Mouse (Mus musculus) hindbrain, embryonic 16.5 days (tissue): ENCODE measurements at regions not wholly inside any gene's neighbourhood (a gene's known extent, or its start where the extent isn't known, plus 50 kb on each side); places are given as distances from the start of the nearest gene placed in this dataset.
A peak's percentile ranks its signal among the peaks of the same experiment; 100 is the strongest.

Source experiments
- ATAC-seq: fragments of 200-750 bp; cut with Nextera tagmentation; 2 replicates; pipeline ENCODE4 v1.8.0; 2017; ENCODE audit warnings: moderate TSS enrichment, moderate library complexity
- H3K27ac ChIP-seq: fragments of 300-500 bp; sonication (generic); 2 replicates; pipeline ENCODE4 v1.5.1; 2014; ENCODE audit warnings: low read depth, mild to moderate bottlenecking, control low read depth, low read length, moderate library complexity
- H3K27me3 ChIP-seq: fragments of 300-500 bp; sonication (generic); replicated peaks from 2 replicates; pipeline ENCODE4 v1.6.1; 2014; ENCODE audit warnings: low read length; ENCODE audit not compliant: control insufficient read depth, insufficient read depth
- H3K36me3 ChIP-seq: fragments of 300-500 bp; sonication (generic); 2 replicates; pipeline ENCODE4 v1.6.1; 2014; ENCODE audit warnings: mild to moderate bottlenecking, low read length, moderate library complexity, mixed read lengths; ENCODE audit not compliant: control insufficient read depth, insufficient read depth
- H3K4me1 ChIP-seq: fragments of 300-500 bp; sonication (generic); 2 replicates; pipeline ENCODE4 v1.6.1; 2014; ENCODE audit warnings: low read depth, low read length; ENCODE audit not compliant: control insufficient read depth, insufficient read depth
- H3K4me2 ChIP-seq: fragments of 300-500 bp; sonication (generic); 2 replicates; pipeline ENCODE4 v1.6.1; 2014; ENCODE audit warnings: mild to moderate bottlenecking, low read length, control low read depth, moderate library complexity
- H3K4me3 ChIP-seq: fragments of 300-500 bp; sonication (generic); 2 replicates; pipeline ENCODE4 v1.5.1; 2014; ENCODE audit warnings: mild to moderate bottlenecking, low read length, control low read depth, moderate library complexity
- H3K9ac ChIP-seq: fragments of 300-500 bp; sonication (generic); 2 replicates; pipeline ENCODE4 v1.6.1; 2014; ENCODE audit warnings: low read depth, mild to moderate bottlenecking, control low read depth, low read length, moderate library complexity
- H3K9me3 ChIP-seq: fragments of 300-500 bp; sonication (generic); 2 replicates; pipeline ENCODE4 v1.6.1; 2014; ENCODE audit warnings: mild to moderate bottlenecking, low read length, moderate library complexity; ENCODE audit not compliant: control insufficient read depth
- WGBS: fragments of 180-500 bp; shearing (Covaris S2); extraction: QIAGEN DNeasy Blood & Tissue Kit; methylation state at CpG from one replicate; pipeline ENCODE4 v1.1.7; 2014; 5-methylcytosine and 5-hydroxymethylcytosine counted together

DNA sequence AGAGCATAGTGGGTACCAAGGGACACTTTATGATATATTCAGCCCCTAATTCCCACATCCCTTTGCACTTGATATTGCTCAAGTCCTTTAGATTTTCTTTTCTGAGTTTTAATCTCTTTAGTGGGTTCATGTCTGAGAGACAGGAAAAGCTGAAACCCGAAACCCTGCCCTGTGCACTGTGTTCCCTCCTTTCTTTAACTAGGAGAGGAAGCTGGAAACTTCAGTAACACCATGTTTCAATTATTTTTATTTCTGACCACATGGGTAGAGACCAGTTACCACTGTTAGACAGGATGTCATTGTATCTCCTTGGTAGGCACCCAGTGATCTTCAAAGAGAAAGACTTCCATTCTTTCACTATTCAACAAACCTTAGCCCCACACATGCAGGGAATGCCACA is 362.4 kb upstream of the Flrt2 start:
- H3K4me1 ChIP-seq: no peaks in the 10 kb centered on the region
- H3K9me3 ChIP-seq: peaks cover 2% of the 10 kb centered on the region; the same call in 1 of the 2 replicates
- no peak overlapping the region for H3K9ac ChIP-seq
- no peak for ATAC-seq
- WGBS: 55% methylated on average over 1 of the region's 1 CpGs
- no peak overlapping the region for H3K27ac ChIP-seq
- H3K36me3 ChIP-seq: no peaks in the 10 kb centered on the region
- H3K27me3 ChIP-seq: no peaks in the 10 kb centered on the region
- H3K4me3 ChIP-seq: no peak overlapping the region
- no peak overlapping the region for H3K4me2 ChIP-seq

GRCm38 (mm10) chr12:95347786-95348185 is 344.2 kb upstream of the Flrt2 start:
- H3K4me3 ChIP-seq: no peak overlapping the region
- no peaks in the 10 kb centered on the region for H3K9me3 ChIP-seq
- H3K27me3 ChIP-seq: no peaks in the 10 kb centered on the region
- no peaks in the 10 kb centered on the region for H3K36me3 ChIP-seq
- H3K4me1 ChIP-seq: no peaks in the 10 kb centered on the region
- H3K4me2 ChIP-seq: no peak overlapping the region
- no peak overlapping the region for H3K27ac ChIP-seq
- H3K9ac ChIP-seq: no peak overlapping the region
- no peak for ATAC-seq
- WGBS: 80% methylated on average over 5 of the region's 5 CpGs

DNA sequence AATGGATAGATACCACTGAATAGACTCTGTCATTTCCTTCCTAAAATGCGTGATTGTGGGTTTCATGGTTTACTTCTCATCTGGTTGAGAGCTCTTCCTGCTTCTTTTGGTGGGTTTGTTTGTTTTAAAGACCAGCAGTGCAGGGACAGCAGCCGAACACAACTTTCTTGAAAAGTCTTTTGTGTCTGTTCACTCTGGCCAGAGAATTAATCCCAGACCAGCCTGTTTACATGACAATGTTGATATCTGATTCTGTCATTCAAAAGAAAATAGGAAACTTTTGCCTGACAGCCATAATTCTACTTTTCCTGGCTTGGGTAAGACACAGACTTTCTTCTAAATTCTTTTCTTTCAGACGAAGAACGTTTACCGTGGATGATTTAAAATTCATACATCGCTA is 336.9 kb upstream of the Flrt2 start:
- Histone ChIP-seq H3K9me3 (no peaks in the 10 kb centered on the region), H3K4me3 (no peak overlapping the region), H3K27me3 (no peaks in the 10 kb centered on the region), H3K27ac (no peak overlapping the region), H3K9ac (no peak overlapping the region), H3K4me2 (no peak overlapping the region), H3K36me3 (no peaks in the 10 kb centered on the region), H3K4me1 (no peaks in the 10 kb centered on the region)
- ATAC-seq: no peak
- WGBS: 28% methylated on average over 6 of the region's 6 CpGs

GRCm38 (mm10) chr12:95384248-95384964 is 307.6 kb upstream of the Flrt2 start:
- no peak overlapping the region for H3K9ac ChIP-seq
- no peak overlapping the region for H3K4me3 ChIP-seq
- WGBS: 41% methylated on average over 3 of the region's 3 CpGs
- ATAC-seq: no peak
- no peaks in the 10 kb centered on the region for H3K36me3 ChIP-seq
- H3K27me3 ChIP-seq: no peaks in the 10 kb centered on the region
- H3K4me2 ChIP-seq: no peak overlapping the region
- no peak overlapping the region for H3K27ac ChIP-seq
- H3K9me3 ChIP-seq: no peaks in the 10 kb centered on the region
- H3K4me1 ChIP-seq: no peaks in the 10 kb centered on the region

DNA sequence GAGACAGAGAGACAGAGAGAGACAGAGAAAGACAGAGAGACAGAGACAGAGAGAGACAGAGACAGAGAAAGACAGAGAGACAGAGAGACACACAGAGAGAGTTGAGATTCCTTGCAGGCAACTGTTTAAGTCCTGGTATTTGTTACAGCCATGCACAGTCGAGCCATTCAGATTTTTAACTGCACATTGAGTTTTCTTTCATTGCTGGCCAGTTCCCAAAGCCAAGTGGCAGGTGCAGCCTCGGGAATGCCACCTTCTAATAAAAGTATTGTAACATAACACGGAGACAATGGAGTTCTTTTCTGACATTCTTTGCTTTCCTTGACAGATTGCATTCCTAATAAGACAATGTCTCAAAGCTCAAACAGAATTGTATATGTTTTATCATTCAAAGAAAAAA is 306.3 kb upstream of the Flrt2 start:
- no peaks in the 10 kb centered on the region for H3K9me3 ChIP-seq
- H3K4me2 ChIP-seq: no peak overlapping the region
- no peak overlapping the region for H3K27ac ChIP-seq
- ATAC-seq: no peak
- H3K4me3 ChIP-seq: no peak overlapping the region
- H3K4me1 ChIP-seq: no peaks in the 10 kb centered on the region
- H3K27me3 ChIP-seq: no peaks in the 10 kb centered on the region
- WGBS: 53% methylated on average over 3 of the region's 3 CpGs
- H3K36me3 ChIP-seq: no peaks in the 10 kb centered on the region
- H3K9ac ChIP-seq: no peak overlapping the region

DNA sequence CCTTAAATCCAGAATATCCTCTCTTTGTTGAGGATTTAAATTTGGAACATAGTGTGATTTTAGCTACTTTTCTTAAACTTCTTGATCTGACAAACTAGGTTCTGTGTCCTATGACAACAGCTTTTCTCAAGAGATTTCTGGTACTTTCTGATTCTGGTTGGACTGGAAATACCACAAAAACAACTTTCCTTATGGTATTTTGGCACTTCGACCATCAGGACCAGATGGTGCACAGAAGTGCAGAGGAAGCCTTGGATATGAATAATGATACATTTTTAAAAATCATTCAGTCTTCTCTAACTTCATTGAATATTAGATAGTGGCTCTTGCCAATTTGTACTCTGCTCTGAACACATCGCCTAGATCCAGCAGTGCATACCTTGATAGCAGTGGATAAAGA is 303.8 kb upstream of the Flrt2 start:
- H3K4me2 ChIP-seq: no peak overlapping the region
- no peaks in the 10 kb centered on the region for H3K27me3 ChIP-seq
- no peak for ATAC-seq
- no peaks in the 10 kb centered on the region for H3K9me3 ChIP-seq
- 75% methylated on average over 2 of the region's 2 CpGs for WGBS
- H3K27ac ChIP-seq: no peak overlapping the region
- no peaks in the 10 kb centered on the region for H3K36me3 ChIP-seq
- no peaks in the 10 kb centered on the region for H3K4me1 ChIP-seq
- H3K9ac ChIP-seq: no peak overlapping the region
- H3K4me3 ChIP-seq: no peak overlapping the region

DNA sequence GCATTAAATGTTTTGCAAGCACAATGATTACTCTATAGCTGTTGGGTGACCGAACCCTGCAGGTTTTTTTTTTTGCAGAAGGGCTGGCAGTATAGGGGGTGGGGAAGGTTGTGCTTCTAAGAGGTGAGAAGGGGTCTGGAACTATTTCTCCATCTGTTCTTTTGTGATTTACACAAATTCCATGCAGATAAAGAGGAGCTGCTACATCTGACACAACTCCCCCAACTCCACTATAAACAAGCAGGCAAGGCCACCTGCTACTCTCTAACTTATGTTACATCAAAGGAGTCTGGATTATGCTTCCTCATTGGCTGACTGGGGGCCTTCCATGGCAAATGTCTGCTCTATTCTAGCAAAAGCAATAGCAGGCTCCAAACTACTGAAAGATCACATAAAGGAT is 299.2 kb upstream of the Flrt2 start:
- Histone ChIP-seq H3K4me1 (no peaks in the 10 kb centered on the region), H3K36me3 (no peaks in the 10 kb centered on the region), H3K27me3 (no peaks in the 10 kb centered on the region), H3K9ac (no peak overlapping the region), H3K4me2 (no peak overlapping the region), H3K4me3 (no peak overlapping the region), H3K27ac (no peak overlapping the region), H3K9me3 (no peaks in the 10 kb centered on the region)
- 46% methylated on average over 1 of the region's 1 CpGs for whole genome bisulfite sequencing
- no peak for ATAC-seq

DNA sequence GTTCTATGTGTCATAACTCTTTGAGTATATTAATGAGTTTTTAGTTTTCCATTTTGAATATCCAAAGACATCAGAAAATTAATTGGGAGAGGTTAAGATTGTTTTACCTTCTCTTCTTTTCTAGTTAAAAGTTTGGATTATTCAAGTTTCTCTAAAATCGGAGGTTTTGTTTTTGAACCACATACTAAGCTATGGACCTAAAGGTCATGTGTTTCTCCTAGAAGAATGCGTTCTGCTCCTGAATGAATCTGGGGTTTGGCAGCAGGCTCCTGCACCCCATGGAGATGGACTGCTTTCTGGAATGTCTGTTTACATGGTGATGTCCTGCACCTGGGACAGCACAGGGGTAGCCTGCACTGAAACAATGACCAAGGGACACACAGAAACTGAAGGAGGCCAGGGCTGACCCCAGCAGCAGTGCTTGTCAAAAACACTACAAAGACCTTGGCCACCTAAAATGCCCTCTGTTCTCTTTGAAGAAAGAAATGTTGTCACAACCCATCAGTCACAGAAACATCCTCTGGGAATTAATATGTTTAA is 297.0 kb upstream of the Flrt2 start:
- Histone ChIP-seq H3K27ac (no peak overlapping the region), H3K9ac (no peak overlapping the region), H3K9me3 (no peaks in the 10 kb centered on the region), H3K27me3 (no peaks in the 10 kb centered on the region), H3K4me1 (no peaks in the 10 kb centered on the region), H3K4me3 (no peak overlapping the region), H3K4me2 (no peak overlapping the region), H3K36me3 (no peaks in the 10 kb centered on the region)
- 57% methylated on average over 2 of the region's 2 CpGs for WGBS
- peak; percentile 72; the same call in 1 of the 2 replicates for ATAC-seq

DNA sequence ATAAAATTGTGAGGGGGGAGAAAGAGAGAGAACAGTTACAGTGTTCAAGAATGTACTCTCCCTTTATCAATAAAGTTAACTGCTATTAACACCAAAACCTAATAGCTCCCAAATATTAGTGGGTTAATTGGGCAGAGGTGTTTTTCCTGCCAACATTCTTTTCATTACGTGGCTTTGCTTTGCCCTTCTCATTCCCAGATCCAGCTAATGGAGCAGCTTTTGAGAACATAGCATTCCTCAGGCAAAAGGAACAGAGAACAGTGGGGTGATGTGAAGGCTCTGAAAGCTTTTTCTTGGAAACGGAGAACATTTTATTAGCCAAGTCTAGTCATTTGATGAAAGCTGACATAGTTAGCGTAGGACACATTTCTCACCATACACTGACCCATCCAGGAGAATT is 271.2 kb upstream of the Flrt2 start:
- Histone ChIP-seq H3K4me1 (no peaks in the 10 kb centered on the region), H3K9me3 (no peaks in the 10 kb centered on the region), H3K36me3 (no peaks in the 10 kb centered on the region), H3K9ac (no peak overlapping the region), H3K4me3 (no peak overlapping the region), H3K27ac (no peak overlapping the region), H3K4me2 (no peak overlapping the region), H3K27me3 (no peaks in the 10 kb centered on the region)
- 83% methylated on average over 3 of the region's 3 CpGs for WGBS
- ATAC-seq: no peak
